Mouse (Mus musculus) forebrain, postnatal 0 days (tissue): ENCODE results near the gene Rhot2. TPM values are rescaled to one million over a fixed set of nuclear protein-coding genes. Genes with fewer than 3 reads are reported as not detected.
A peak's percentile ranks its signal among the peaks of the same experiment; 100 is the strongest.

Experiments
- ATAC-seq: fragments of 200-750 bp; cut with Nextera tagmentation; 2 replicates; pipeline ENCODE4 v1.8.0; 2017; ENCODE audit warnings: mild to moderate bottlenecking, moderate library complexity
- DNase-seq: peaks from one replicate; pipeline ENCODE4 v3.0.0-alpha.2; 2015
- H3K27ac ChIP-seq: fragments of 300-500 bp; sonication (generic); 2 replicates; pipeline ENCODE4 v1.5.1; 2014; ENCODE audit warnings: low read depth, mild to moderate bottlenecking, antibody characterized with exemption, low read length, moderate library complexity, mixed read lengths
- H3K27me3 ChIP-seq: fragments of 300-500 bp; sonication (generic); 2 replicates; pipeline ENCODE4 v1.6.1; 2014; ENCODE audit warnings: mild to moderate bottlenecking, low read length, mixed read lengths; ENCODE audit not compliant: insufficient read depth
- H3K36me3 ChIP-seq: fragments of 300-500 bp; sonication (generic); 2 replicates; pipeline ENCODE4 v1.6.1; 2014; ENCODE audit warnings: mild to moderate bottlenecking, moderate library complexity; ENCODE audit not compliant: insufficient read depth
- H3K4me1 ChIP-seq: fragments of 300-500 bp; sonication (generic); 2 replicates; pipeline ENCODE4 v1.6.1; 2014; ENCODE audit warnings: antibody characterized with exemption; ENCODE audit not compliant: insufficient read depth
- H3K4me2 ChIP-seq: fragments of 300-500 bp; sonication (generic); 2 replicates; pipeline ENCODE4 v1.6.1; 2014; ENCODE audit warnings: low read depth, mild to moderate bottlenecking, moderate library complexity
- H3K4me3 ChIP-seq: fragments of 300-500 bp; sonication (generic); 2 replicates; pipeline ENCODE4 v1.5.1; 2014; ENCODE audit warnings: low read depth, low read length, mixed read lengths
- H3K9ac ChIP-seq: fragments of 300-500 bp; sonication (generic); 2 replicates; pipeline ENCODE4 v1.6.1; 2014; ENCODE audit warnings: mild to moderate bottlenecking
- H3K9me3 ChIP-seq: fragments of 300-500 bp; sonication (generic); 2 replicates; pipeline ENCODE4 v1.6.1; 2016; ENCODE audit warnings: low read length
- CTCF ChIP-seq: sonication (generic); IDR thresholded peaks from 2 replicates; pipeline ENCODE4 v1.5.1; 2016; ENCODE audit warnings: antibody characterized with exemption, control low read depth, low read depth
- WGBS: fragments of 180-500 bp; shearing (Covaris S2); extraction: QIAGEN DNeasy Blood & Tissue Kit; methylation state at CpG from one replicate; pipeline ENCODE4 v1.1.7; 2014; 5-methylcytosine and 5-hydroxymethylcytosine counted together
- polyA plus RNA-seq: library from polyadenylated mRNA; unstranded; fragments of >200 nt; fragmentation: Nextera tagmentation; extraction: Ambion mirVana; gene quantifications from 2 replicates; pipeline ENCODE4 v1.2.1, GENCODE M21; 2015
- total RNA-seq: library from RNA; depleted of rRNA; stranded (reverse); fragments of >200 nt; gene quantifications from 2 replicates; pipeline ENCODE4 v1.2.3, GENCODE M21; 2014

Rhot2 gene
- total and polyA plus RNA-seq, 2 experiments from 2014 or later, result 11.3 to 53.1 TPM

DNA sequence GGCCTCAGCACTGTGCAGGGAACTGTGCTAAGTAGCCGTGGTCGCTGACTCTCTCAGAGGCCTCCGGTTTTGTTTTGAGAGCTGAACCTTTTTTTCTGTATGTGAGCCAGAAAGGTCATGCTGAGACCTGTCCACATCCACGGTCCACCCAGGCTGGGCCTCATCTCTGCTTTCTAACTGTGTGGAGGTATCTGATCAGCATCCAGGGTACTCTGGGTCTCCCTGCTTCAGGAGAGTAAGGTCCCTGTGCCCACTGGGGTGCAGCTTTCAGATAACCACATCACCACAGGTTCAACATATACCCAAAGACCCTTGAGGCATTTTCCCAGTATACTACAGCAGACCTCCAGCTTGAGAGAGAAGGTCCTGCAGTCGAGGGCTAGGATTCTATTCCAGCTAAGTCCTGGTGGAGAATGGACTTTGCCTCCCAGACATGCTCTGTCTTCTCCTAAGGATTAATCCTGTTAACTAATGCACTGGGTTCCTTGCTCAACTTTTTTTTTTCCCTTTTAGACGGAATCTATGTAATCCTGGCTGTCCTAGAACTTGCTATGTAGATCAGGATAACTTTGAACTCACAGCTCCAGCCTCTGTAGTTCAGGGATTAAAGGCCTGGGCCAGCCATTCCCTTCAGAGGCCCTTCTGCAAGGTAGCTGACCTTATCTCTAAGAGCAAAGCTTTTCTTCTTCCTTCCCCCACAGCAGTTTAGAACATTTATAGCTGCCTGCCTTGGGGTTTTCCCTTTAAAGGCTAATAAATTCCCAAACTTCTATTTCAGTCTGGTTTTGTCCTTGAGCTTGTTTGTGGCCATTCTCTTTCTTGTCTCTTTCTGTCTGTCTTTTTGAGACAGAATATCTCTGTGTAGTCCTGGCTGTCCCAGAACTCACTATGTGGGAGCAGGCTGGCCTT lies 17.3 kb upstream of the Rhot2 start:
- Histone ChIP-seq H3K9ac (peak overlapping the region; percentile 81), H3K4me2 (peak overlapping the region; percentile 87), H3K9me3 (no peaks in the 10 kb centered on the region), H3K27me3 (no peaks in the 10 kb centered on the region), H3K27ac (peak overlapping the region; percentile 91), H3K4me1 (peaks cover 12% of the 10 kb centered on the region), H3K4me3 (peak overlapping the region; percentile 71), H3K36me3 (no peaks in the 10 kb centered on the region; the same call in 1 of the 2 replicates)
- TF ChIP-seq CTCF, result no peak
- no peak for DNase-seq
- ATAC-seq, result peak; percentile 30; the same call in 1 of the 2 replicates
- WGBS, result 9% methylated on average over 6 of the region's 6 CpGs

DNA sequence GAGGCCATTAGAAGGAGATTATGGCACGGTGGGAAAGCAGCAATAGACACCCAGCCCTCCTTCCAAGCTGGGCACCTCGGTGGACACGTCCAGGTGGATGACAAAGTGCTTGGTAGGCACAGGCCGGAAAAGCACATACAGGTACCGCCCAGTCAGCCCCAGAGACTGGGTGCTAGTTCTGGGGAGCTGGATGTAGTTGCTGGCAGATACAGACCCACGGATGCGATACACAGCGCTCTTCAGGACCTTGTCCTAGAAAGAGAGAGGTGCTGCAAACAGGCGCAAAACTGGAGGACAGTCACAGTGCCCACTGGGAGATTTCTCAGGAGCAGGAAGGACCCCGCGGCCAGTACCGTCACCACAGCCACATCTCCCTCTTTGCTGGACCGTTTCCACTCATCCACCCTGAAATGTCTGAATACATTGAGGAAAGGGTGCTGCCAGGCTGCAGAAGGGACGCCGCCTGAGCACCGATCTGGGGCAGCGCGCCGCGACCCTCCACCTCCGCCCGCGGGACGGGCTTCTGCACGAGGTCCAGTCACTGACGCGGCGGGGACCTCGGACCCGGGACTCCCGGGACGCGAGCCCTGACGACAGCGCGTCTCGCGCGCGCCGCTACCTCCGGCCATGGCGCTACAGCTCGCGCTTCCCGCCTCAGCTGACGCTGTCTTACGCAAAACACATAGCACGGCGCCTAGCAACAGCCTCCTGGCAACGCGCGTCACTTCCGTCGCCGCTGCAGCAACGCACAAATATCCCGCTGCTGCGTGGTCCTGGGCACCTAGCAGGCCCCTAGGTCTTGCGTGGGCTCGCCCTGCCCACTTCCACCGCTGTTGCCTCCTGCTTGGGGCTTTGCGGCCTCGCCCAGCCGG lies 16.4 kb upstream of the Rhot2 start, which contains the start of gene Wdr90:
TSS of gene Wdr90 (minus strand) at position 670 of the 872 bp plus-strand sequence.
- DNase-seq, result peak; percentile 97
- peak within 1 kb of the TSS; percentile 71 for H3K4me3 ChIP-seq
- H3K27ac ChIP-seq, result peak within 1 kb of the TSS; percentile 91
- H3K9ac ChIP-seq, result peak within 1 kb of the TSS; percentile 81
- 5% methylated on average over 65 of the region's 65 CpGs for WGBS
- no peaks in the 10 kb centered on the region; the same call in 1 of the 2 replicates for H3K36me3 ChIP-seq
- H3K9me3 ChIP-seq, result no peaks in the 10 kb centered on the region
- no peaks in the 10 kb centered on the region for H3K27me3 ChIP-seq
- H3K4me2 ChIP-seq, result peak within 1 kb of the TSS; percentile 87
- peaks cover 12% of the 10 kb centered on the region for H3K4me1 ChIP-seq
- peak; percentile 51 for TF ChIP-seq CTCF
- ATAC-seq, result peak; percentile 99

GRCm38 (mm10) chr17:25860229-25860628 lies 15.6 kb upstream of the Rhot2 start:
- no peak overlapping the region for H3K27ac ChIP-seq
- H3K27me3 ChIP-seq, result no peaks in the 10 kb centered on the region
- H3K36me3 ChIP-seq, result no peaks in the 10 kb centered on the region; the same call in 1 of the 2 replicates
- H3K4me1 ChIP-seq, result peaks cover 12% of the 10 kb centered on the region
- 92% methylated on average over 6 of the region's 6 CpGs for WGBS
- no peaks in the 10 kb centered on the region for H3K9me3 ChIP-seq
- no peak for ATAC-seq
- no peak for TF ChIP-seq CTCF
- H3K4me3 ChIP-seq, result no peak overlapping the region
- DNase-seq, result no peak
- no peak overlapping the region for H3K9ac ChIP-seq
- peak overlapping the region; percentile 87 for H3K4me2 ChIP-seq

GRCm38 (mm10) chr17:25843636-25844395 lies 835 bp downstream of the Rhot2 start:
- DNase-seq (no peak), ATAC-seq (peak; percentile 54)
- H3K9ac ChIP-seq, result peak overlapping the region; percentile 80
- H3K9me3 ChIP-seq, result no peaks in the 10 kb centered on the region
- H3K36me3 ChIP-seq, result peaks cover 47% of the 10 kb centered on the region
- H3K27me3 ChIP-seq, result no peaks in the 10 kb centered on the region
- peak overlapping the region; percentile 96 for H3K4me2 ChIP-seq
- H3K4me3 ChIP-seq, result peak overlapping the region; percentile 85
- peak overlapping the region; percentile 77 for H3K27ac ChIP-seq
- 0 out of 2 replicates have a peak, but pooled peaks have one; percentile 1 for TF ChIP-seq CTCF
- peaks cover 8% of the 10 kb centered on the region; the same call in 1 of the 2 replicates for H3K4me1 ChIP-seq
- WGBS, result 4% methylated on average over 38 of the region's 38 CpGs

GRCm38 (mm10) chr17:25843122-25843521 lies 1.5 kb downstream of the Rhot2 start:
- Histone ChIP-seq H3K4me3 (no peak overlapping the region), H3K4me1 (peaks cover 8% of the 10 kb centered on the region; the same call in 1 of the 2 replicates), H3K36me3 (peaks cover 42% of the 10 kb centered on the region)

DNA sequence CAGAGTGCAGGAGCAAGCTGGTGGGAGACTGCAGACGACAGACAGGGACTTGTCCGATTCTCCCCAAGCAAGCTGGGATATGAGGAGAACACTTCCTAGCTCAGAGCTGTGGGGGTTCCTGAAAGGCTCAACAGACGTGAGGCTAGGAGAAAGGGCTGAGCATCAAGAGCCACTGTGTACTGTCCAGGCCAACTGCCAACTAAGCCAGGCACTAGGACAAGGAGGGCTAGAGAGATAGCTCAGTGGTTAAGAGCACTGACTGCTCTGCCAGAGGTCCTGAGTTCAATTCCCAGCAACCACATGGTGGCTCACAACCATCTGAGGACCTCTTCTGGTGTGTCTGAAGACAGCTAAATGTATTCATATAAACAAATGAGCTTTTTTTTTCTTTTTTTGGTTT lies 2.1 kb downstream of the Rhot2 start:
- no peak for ATAC-seq
- TF ChIP-seq CTCF, result no peak
- DNase-seq, result no peak
- 81% methylated on average over 3 of the region's 3 CpGs for WGBS
- Histone ChIP-seq H3K4me1 (peaks cover 14% of the 10 kb centered on the region), H3K4me2 (no peak overlapping the region), H3K9ac (no peak overlapping the region), H3K9me3 (no peaks in the 10 kb centered on the region), H3K36me3 (peaks cover 38% of the 10 kb centered on the region), H3K27ac (no peak overlapping the region), H3K4me3 (no peak overlapping the region), H3K27me3 (no peaks in the 10 kb centered on the region)

More at GRCm38 (mm10) chr17:25843122-25843521, 1.5 kb downstream of the Rhot2 start:
- H3K27ac ChIP-seq, result no peak overlapping the region
- 92% methylated on average over 4 of the region's 4 CpGs for WGBS
- no peaks in the 10 kb centered on the region for H3K27me3 ChIP-seq
- H3K4me2 ChIP-seq, result peak overlapping the region; percentile 96
- DNase-seq (no peak), ATAC-seq (no peak)
- no peak for TF ChIP-seq CTCF
- H3K9ac ChIP-seq, result peak overlapping the region; percentile 80; the same call in 1 of the 2 replicates
- no peaks in the 10 kb centered on the region for H3K9me3 ChIP-seq
